Mouse (Mus musculus) gastrocnemius, adult 18-20 months (tissue): ENCODE measurements around the gene Stat5b. TPM values are rescaled to one million over a fixed set of nuclear protein-coding genes. Genes with fewer than 3 reads are reported as not detected.

Experiments used
- DNase-seq: peaks from one replicate; pipeline ENCODE4 v3.0.0; 2021; ENCODE audit warnings: low spot score
- total RNA-seq, 2 experiments: library from RNA; stranded (reverse); gene quantifications; 2 replicates each; pipeline ENCODE4 v1.2.3; 2021

Gene Stat5b
- total RNA-seq, 2 experiments from 2014 or later, result 125 to 170 TPM

DNA sequence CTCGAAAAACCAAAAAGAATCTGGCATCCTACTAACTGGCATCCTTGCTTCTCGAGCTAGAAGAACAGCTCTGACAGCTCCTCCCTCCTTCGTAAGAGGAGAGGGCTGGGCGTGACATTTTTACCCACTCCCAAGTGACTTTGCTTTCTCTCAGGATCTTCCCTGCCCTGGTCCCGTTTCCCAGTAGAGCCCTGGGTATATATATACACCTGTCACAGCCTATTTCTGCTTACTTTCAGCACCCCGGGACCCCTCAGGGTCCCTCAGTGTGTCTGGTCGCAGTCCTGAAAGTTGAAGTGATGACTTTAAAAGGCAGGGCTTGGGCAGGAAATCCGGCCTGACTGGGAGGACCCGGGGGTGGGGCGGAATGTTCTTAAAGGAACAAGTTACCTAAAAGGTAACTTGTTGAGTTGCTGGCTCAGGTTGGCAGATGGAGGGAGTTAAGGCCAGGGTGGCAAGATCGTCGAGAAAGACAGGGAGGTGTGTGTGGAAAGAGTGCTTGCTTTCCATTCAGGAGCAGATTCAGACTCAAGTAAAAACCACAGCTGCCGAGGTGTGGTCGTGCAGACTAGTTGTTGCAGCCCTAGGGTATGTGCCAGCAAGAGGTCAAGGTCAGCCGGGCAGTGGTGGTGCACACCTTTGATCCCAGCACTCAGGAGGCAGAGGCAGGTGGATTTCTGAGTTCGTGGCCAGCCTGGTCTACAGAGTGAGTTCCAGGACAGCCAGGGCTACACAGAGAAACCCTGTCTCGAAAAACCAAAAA lies 79.7 kb downstream of the Stat5b start, which contains the start of gene Ghdc:
Gene Ghdc, minus strand, starts transcription at position 312 of the 763 bp plus-strand sequence.
- peak; percentile 90 for DNase-seq

DNA sequence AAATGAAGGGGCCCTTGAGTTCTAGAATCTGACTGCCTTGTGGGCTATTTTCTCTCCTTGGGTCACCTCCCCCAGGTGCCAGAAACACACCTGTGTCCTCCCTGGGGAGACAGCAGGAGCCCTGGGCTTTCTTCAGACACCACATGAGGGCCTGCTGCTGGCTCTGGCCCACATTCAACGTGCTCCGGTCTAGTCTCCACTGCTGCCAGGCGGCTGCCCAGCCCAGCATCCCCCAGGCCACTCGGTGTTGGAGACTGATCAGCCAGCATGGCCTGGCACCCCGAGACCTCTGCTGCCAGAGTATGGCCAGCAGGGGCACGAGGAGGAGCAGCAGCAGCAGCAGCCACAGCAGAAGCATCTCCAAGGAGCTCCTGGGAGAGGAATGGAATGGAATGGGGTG lies 80.5 kb downstream of the Stat5b start:
- no peak for DNase-seq

DNA sequence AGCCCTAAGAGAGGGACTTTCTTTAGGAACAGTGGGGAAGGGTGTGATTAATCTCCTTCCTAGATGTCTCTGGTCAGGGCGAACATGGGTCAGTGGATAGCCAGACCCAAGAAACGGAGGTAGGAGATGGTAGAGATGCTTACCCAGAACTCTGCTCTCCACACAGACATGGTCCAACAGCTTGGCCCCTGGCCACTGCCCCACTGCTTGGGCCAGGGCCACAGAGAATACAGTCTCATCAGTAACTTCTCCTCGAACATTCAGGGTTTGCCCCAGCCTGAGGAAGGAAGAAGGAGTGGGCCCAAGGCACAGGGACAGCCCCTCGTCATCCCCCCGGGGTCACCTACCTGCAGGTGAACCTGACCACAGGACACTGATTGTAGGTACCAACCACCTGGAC lies 82.7 kb downstream of the Stat5b start:
- no peak for DNase-seq

DNA sequence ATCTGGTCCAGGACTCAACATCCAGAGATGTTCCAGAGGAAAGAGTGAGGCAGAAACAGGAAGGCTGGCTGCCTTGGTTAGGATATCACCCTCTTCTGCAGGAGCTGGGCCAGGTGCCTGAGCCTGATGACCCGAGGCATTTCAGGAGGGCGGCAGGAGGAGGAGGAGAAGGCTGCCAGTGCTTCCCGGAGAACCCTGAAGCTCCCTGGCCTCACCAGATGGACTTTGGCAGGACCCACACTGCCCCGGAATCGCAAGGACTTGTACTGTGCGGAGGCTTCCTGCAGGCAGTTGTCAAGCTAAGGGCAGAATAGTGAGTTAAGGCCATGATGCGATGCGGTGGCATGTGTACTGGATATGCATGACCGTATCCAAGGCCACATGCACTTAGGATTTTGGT lies 83.8 kb downstream of the Stat5b start:
- no peak for DNase-seq

DNA sequence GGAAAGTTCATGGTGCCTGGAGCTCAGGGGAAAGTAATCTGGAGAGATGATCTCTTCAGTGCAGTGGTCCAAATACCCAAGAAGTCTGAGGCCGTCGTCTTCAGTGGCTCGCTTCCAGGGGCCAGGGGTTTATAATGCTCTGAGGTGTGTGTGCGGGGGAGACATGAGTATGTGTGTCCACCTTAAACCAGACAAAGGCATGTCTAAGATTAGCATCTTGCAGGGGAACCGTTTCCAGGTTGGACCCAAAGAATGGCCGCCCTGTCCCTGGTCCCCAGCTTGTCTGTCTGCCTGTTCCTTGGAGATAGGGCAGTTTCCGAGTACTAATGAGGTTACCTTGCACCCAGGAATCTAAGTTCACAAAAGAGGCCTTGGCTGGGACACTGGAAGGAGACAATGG lies 87.7 kb downstream of the Stat5b start, which contains the start of gene Hcrt:
Gene Hcrt, minus strand, starts transcription at position 101 of the 400 bp plus-strand sequence.
- no peak for DNase-seq

DNA sequence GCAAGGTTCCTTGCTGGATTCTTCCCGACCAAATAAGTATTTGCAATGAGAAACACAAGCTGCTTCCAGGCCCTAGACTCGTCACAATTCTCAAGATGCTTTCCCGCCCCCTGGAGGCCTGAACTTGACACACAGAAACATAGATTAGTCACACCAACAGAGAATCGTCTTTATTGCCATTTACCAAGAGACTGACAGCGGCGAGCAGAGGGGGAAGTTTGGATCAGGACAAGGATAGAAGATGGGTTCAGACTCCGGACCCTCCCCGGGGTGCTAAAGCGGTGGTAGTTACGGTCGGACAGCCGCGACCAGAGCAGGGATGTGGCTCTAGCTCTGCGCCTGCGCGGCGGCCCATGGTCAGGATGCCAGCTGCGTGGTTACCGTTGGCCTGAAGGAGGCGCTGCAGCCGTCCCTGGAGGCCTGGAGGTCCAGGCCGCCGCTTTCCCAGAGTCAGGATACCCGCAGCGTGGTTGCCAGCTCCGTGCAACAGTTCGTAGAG lies 88.9 kb downstream of the Stat5b start:
- DNase-seq, result peak; percentile 91

DNA sequence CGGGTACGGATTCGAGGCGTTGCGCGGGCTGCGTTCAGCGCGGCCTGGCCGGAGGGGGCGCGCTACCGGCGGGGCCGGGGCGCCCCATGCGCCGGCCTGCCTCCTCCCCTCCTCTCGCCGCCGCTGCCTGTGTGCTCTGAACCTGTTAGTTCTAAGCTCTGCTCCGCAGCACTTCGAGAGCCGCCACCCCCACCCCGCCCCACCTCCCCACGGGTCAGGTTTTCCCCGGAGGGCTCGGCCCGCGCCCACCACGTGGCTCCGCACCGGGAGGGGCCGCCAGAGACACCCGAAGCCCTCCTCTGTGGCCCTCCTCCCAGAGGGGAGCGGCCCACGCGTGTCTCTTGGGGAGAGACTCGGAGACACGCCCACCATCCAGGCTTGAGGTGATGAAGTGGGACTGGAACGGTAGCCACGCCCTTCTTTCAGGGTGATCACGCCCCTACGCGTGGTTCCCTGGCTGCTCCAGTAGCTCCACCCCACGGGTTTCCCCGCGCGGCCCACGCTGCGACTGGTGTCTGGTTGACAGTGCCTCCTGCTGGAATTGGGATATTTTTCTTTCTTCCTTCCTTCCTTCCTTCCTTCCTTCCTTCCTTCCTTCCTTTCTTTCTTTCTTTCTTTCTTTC lies 90.8 kb downstream of the Stat5b start, which contains the start of gene Kcnh4:
Gene Kcnh4, minus strand, starts transcription at position 332 of the 623 bp plus-strand sequence.
- DNase-seq, result no peak

DNA sequence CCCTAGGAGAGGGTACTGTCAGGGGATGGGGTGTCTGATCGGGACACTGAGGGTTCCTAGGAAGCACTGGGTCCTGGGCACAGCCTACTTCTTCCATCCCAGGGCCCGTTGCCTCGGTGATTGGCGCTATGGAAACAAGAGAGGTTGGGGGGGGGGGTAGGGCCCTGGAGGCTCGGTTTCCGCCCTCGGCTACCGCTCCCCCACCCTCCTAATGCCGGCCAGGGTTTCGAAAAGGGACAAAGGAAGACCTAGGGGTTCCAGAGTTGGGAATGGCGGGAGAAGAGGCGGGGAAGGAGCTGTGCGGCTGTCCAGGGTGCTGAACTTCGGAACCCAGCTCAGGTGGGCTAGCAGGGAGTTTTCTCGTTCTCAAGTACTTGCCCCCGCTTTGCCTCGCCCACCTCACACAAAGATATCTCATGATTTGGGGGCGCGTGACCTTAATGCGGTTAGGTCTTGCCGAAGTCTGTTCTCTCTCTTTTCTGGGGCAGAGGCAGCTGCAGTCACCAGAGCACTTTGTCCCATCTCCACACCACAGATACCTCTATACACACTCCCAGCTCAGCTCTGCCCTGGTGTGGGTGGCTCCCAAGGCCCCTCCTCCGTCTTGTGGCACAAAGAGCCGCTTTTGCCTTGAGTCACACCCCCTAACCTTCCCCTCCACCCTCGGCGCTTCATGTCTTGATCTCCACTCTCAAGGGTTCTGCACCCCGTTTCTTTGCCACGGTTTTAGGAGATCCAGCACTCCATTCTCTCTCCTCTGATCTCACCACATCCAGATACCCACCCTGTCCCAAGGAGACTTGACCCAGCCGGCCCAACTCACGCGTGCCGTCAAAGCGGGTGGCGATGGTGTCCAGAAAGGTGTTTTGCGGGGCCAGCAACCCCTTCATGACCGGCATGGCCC lies 91.6 kb downstream of the Stat5b start:
- no peak for DNase-seq

DNA sequence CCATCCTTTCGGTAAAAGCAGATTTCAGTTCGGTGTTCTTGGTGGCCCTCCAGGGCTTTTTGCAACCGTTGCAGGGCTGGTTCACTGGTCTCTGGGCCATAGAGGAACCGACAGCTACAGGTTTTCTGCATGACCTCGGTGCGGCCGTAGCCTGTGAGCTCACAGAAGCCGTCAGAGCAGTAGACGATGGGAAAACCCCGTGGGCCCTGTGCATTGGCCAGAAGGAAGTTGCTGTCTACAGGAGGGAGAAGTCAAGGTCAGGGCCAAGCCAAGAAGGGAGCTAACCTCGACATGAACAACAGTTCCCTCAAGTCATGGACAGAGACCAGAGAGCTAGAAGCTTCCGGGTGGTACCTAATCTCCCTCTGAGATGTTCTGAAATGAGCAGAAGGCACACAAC lies 93.0 kb downstream of the Stat5b start:
- DNase-seq, result no peak

DNA sequence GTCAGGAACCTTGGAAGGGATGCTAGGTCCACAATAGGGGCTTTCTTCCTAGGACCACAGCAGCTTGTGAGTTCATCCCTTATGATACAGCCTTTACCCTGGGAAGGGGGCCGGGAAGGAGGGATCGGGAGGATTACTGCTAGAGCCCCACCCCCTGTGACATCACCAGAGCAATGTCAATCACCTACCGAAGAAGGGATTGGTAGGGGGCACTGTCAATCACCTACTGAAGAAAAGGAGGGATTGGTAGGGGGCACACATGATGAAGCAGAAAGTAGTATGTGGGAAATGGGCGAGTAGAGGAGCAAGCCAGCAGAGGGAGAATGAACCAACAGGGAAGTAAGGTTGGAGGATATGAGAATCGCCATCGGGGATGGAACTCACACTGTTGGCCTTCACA lies 94.0 kb downstream of the Stat5b start:
- DNase-seq, result no peak

DNA sequence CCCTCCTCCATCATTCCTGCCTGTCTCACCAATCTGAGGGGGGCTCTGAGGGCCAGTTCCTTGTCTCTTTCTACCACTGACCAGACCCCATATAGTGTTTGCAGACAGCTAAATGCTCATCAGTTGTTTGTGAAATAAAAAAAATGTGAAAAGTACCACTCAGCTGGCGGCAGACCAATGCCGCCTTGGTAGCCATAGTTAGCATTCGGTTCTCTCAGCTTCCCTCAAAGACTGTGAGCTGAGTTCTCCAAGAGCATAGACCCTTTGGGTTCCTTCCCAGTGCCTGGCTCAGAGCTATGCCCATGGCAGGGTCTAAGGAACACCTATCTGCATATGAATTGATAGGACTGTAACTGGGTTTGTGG lies 95.8 kb downstream of the Stat5b start:
- DNase-seq, result no peak

DNA sequence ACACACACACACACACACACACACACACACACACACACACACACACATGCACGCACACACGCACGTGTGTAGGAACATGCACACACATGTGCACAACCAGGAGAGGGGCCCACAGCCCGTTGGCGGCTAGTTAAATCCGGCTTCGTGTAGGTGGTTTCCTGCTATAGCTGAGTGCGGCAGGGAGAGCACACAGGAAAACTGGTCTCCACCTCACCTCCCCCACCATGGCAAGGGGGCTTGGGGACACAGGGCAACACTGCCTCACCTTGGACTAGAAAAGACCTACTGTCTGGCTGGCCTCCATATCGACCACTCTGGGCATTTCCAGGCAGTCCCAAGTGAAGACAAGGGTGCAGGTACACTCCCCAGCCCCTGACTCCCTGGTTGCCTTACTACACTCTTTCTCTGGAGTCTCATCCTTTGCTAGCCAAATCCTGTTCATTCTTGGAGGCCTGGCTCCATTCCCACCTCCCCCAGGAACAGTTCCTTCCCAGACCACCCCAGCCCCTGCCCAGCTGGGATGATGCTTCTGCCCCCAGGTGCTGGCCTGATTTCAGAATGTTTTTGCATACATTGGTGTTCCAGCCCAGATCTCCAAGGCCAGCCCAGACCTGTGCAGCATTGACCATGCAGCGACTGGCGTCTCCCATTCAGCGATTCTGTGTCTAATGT lies 96.4 kb downstream of the Stat5b start:
- DNase-seq, result no peak

DNA sequence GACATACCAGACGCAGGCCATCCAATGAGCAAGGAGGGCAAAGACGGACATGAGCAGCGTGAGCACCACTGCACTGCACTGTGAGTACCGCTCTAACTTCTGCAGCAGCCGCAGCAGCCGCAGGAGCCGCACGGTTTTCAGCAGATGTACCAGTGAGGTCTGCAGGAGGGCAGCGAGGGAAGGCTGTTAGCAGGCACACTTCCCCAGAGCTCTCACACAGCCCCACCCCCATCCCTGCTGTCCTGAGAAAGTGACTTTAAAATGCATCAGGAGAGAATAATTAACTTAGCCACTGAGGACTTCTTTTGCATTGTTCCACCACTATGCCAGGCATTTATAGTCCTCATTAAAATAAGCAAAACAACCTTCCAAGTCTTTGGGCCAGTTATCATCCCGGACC lies 98.2 kb downstream of the Stat5b start:
- no peak for DNase-seq

DNA sequence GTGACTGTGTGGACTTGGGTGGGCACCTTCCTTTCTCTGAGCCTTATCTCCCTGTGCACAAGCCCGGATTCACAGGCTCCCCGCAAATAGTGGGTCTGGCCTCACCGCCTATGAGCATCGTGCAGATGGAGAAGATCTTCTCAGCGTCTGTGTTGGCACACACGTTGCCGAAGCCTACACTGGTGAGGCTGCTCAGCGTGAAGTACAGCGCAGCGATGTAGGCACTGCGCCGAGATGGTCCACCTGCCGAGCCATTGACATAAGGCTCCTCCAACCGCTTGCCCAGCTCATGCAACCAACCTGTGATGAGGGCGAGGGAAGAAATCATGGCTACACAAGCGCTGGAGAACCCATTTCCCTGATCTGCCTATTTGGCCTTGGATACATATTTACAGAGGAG lies 100.4 kb downstream of the Stat5b start:
- no peak for DNase-seq

DNA sequence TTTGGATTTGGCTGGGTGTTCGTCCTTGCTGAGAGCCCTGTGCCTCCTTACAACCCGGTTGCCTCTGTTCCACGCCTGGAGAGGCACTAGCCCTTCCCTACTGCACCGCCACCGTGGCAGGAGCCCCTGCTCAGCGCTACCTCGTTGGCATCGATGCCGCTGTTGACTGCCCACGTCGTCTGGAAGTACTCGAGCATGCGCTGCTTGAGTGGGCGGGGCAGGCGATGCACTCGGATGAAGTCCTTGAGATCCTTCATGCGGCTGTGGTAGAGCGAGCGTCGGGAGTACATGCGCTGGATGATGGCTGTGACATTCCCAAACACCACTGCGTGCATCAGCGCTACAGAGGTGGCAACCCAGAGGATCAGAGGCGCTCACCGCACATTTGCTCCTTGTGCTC lies 101.1 kb downstream of the Stat5b start:
- no peak for DNase-seq

DNA sequence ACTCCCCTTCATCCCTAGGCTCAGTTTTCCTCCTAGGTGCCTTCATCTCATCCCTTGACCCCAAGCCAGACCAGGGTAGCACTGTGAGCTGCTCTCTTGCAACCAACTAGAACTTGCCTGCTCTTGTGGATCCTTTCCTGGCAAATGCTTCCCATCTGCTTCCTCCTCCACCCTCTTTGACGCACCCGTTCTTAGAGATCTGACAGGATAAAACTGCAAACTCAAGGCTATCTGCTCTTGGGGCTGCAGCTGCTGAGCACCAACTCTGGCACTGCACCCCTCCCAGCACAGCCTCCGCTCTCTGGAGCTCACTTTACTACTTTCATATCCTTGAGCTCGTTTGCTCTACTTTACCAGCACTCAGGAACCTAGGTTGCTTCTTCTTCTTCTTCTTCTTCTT lies 101.9 kb downstream of the Stat5b start:
- DNase-seq, result no peak

DNA sequence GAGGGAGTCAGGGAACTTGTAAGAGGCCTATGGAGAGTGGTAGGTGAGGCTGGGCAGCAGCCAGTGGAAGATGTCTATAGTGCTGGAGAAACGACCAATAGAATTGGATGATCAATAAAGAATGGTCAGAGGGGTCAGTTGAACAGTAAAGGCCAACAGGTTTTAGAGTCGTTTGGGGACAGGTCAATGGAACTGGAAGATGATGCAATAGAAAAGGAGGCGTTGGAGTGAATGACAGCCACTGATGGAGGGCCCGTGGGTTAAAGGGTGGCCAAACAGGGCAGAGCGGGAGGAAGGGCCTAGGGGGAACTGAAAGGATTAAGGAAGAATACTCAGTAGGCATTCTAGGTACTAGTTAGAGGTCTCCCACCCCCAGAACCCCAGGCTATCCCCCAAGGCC lies 103.4 kb downstream of the Stat5b start:
- no peak for DNase-seq

DNA sequence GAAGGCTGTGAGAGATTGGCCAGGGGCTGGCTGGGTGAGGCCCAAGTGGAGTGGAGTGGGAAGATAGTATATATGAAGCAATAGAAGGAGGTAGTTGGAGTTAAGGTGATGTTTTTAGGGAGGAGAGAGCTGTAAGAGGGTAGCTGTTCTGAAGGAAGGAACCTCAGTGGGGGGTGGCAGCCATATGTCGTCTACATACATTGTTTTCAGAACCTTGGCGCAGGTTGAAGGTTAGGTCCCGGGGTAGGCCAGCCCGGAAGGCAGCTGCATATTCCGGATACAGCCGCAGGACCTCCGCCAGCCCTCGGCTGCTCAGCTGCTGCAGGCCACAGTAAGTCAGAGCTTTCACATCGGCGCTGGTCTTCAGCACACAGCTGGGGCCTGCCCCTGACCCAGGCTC lies 104.0 kb downstream of the Stat5b start:
- no peak for DNase-seq

DNA sequence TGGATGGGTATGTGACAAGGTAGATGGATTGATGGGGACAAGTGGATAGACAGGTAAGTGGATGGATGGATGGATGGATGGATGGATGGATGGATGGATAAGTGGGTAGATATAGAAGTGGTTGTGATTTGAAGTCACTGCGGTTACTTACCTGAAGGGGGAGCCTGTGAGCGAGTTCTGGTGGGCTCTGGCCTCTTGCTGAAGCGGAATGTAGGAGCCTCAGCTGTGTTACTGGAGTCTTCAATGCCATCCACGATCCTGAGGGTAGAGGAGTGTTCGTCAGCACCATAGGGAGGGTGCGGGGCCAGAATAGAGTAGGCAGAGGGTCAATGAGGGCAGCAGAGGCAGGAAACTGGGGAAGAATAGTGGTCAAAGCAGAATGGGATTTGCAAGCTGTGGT lies 105.4 kb downstream of the Stat5b start:
- DNase-seq, result peak; percentile 48

DNA sequence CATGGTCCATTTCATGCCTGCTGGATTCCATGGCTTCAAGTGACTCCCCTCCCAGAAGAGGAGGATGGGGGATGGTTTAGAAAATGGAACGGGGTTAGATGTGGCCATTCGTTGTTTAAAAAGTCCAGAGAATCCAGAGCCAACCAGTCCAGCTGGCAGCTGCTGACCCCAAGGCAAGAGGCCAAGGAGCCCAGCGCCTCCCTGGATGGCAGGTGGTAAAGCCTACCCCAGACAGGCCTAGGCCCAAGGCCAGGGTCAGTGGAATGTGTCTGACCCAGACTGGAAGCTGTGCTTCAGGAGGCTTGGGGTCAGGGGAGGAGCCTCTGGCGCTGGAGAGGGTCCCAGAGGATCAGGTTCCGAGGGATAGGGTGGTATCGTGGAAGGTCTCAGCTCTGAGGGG lies 109.2 kb downstream of the Stat5b start:
- DNase-seq, result peak; percentile 63

DNA sequence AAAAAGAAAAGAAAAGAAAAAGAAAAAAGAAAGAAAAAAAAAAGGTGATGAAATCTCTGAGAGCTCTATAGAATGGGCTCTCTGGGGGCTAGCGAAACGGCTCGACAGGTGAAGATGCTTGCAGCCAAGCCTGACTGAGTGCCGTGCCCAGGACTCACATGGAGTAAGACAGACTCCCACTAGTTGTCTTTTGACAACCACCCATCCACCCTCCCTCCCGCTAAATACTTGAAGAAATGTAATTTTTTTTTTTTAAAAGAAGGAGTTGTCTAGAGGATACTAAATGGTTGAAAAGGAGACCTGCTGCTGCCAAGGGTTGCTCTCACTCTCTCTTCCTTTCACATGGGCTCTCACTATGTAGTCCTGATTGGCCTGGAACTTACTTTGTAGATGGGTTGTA lies 111.8 kb downstream of the Stat5b start:
- no peak for DNase-seq
